Comparison of ENCODE assay signal across 29 mouse cellular contexts in genomic region chr3:27868681-27869080, GRCm38 (mm10). TPM values are rescaled to one million over a fixed set of nuclear protein-coding genes. Genes with fewer than 3 reads are reported as not detected.
DNase-seq lines count a peak whose midpoint lies in the region; ATAC-seq and TF ChIP-seq lines count a peak whose summit lies in the region.
"Had no signal": no experiment of that assay in that cellular context is flagged by ENCODE, and none has a peak within 500 bp of the region (broad histone marks: within the 10 kb centered on the region; RNA-seq: fewer than 3 reads in every experiment).

No protein-coding gene starts in this region.

- no peaks in the 10 kb centered on the region for H3K36me3 ChIP-seq in heart, embryonic 10.5 days
- no peaks in the 10 kb centered on the region for H3K36me3 ChIP-seq in heart, adult 2 months (ENCODE audit: control insufficient read depth, insufficient read depth, low read length)
- H3K36me3 ChIP-seq in liver, embryonic 11.5 days (ENCODE audit: control insufficient read depth, insufficient read depth, low read length) = no peaks in the 10 kb centered on the region
- no peaks in the 10 kb centered on the region for H3K36me3 ChIP-seq in stomach, postnatal 0 days (ENCODE audit: control insufficient read depth, insufficient read depth, low read length)
- H3K36me3 ChIP-seq: embryonic facial prominence, embryonic 13.5 days; embryonic facial prominence, embryonic 15.5 days; forebrain, embryonic 10.5 days; forebrain, embryonic 12.5 days had no signal

- no peak for ATAC-seq in liver, embryonic 11.5 days (replicated peaks; ENCODE audit: low FRiP score)
- ATAC-seq in stomach, postnatal 0 days (ENCODE audit: low FRiP score, low TSS enrichment) = no peak
- ATAC-seq: forebrain, embryonic 14.5 days had no signal

- H3K79me2 ChIP-seq in heart, adult 2 months (replicated peaks; ENCODE audit: control insufficient read depth, insufficient read depth, low read length) = no peaks in the 10 kb centered on the region

- no peaks in the 10 kb centered on the region for H3K27me3 ChIP-seq in heart, embryonic 10.5 days (ENCODE audit: insufficient read depth, poor library complexity, severe bottlenecking)
- H3K27me3 ChIP-seq in heart, adult 2 months (ENCODE audit: control insufficient read depth, insufficient read depth, low read length) = no peaks in the 10 kb centered on the region
- no peaks in the 10 kb centered on the region for H3K27me3 ChIP-seq in liver, embryonic 11.5 days (replicated peaks; ENCODE audit: control insufficient read depth, insufficient read depth, low read length)
- H3K27me3 ChIP-seq in stomach, postnatal 0 days (ENCODE audit: control insufficient read depth, insufficient read depth, low read length) = no peaks in the 10 kb centered on the region
- H3K27me3 ChIP-seq: embryonic facial prominence, embryonic 13.5 days; embryonic facial prominence, embryonic 15.5 days; forebrain, embryonic 12.5 days had no signal

- no peak overlapping the region for H3K9ac ChIP-seq in heart, adult 2 months (ENCODE audit: low read depth, low read length)
- no peak overlapping the region for H3K9ac ChIP-seq in liver, embryonic 11.5 days (ENCODE audit: low read depth, low read length)
- H3K9ac ChIP-seq in stomach, postnatal 0 days (ENCODE audit: low read length) = no peak overlapping the region
- H3K9ac ChIP-seq: embryonic facial prominence, embryonic 13.5 days; embryonic facial prominence, embryonic 15.5 days; forebrain, embryonic 12.5 days had no signal

- no peak overlapping the region for H3K4me2 ChIP-seq in liver, embryonic 11.5 days
- no peak overlapping the region for H3K4me2 ChIP-seq in stomach, postnatal 0 days (replicated peaks; ENCODE audit: low read depth)
- H3K4me2 ChIP-seq: embryonic facial prominence, embryonic 13.5 days; embryonic facial prominence, embryonic 15.5 days; forebrain, embryonic 12.5 days had no signal

- TF ChIP-seq POLR2A in heart, adult 2 months (IDR thresholded peaks at IDR 0.05; ENCODE audit: insufficient read depth, low read depth, low read length) = no peak

- peaks cover 7% of the 10 kb centered on the region for H3K4me1 ChIP-seq in heart, embryonic 10.5 days
- no peaks in the 10 kb centered on the region for H3K4me1 ChIP-seq in heart, adult 2 months (ENCODE audit: control insufficient read depth, insufficient read depth, low read length)
- peaks cover 1% of the 10 kb centered on the region; the same call in 1 of the 2 replicates for H3K4me1 ChIP-seq in liver, embryonic 11.5 days (replicated peaks; ENCODE audit: control insufficient read depth, insufficient read depth, low read length)
- no peaks in the 10 kb centered on the region for H3K4me1 ChIP-seq in stomach, postnatal 0 days (replicated peaks; ENCODE audit: control insufficient read depth, insufficient read depth)

- 91% methylated on average over 3 of the region's 3 CpGs for WGBS in heart, embryonic 10.5 days
- 91% methylated on average over 3 of the region's 3 CpGs for WGBS in heart, adult 2 months
- 89% methylated on average over 3 of the region's 3 CpGs for WGBS in liver, embryonic 11.5 days
- WGBS in stomach, postnatal 0 days = 92% methylated on average over 3 of the region's 3 CpGs

- no peaks in the 10 kb centered on the region for H3K9me3 ChIP-seq in heart, embryonic 10.5 days
- no peaks in the 10 kb centered on the region for H3K9me3 ChIP-seq in liver, embryonic 11.5 days (ENCODE audit: control insufficient read depth, low read length)
- H3K9me3 ChIP-seq in stomach, postnatal 0 days (ENCODE audit: control insufficient read depth, low read length) = no peaks in the 10 kb centered on the region
- H3K9me3 ChIP-seq: embryonic facial prominence, embryonic 13.5 days; embryonic facial prominence, embryonic 15.5 days; forebrain, embryonic 10.5 days; forebrain, embryonic 12.5 days had no signal

- DNase-seq in heart, embryonic 10.5 days (ENCODE audit: low spot score) = peak; percentile 55
- DNase-seq in heart, adult 2 months = no peak
- DNase-seq in liver, embryonic 11.5 days (ENCODE audit: low spot score) = peak; percentile 2
- no peak for DNase-seq in liver
- DNase-seq in stomach, postnatal 0 days (ENCODE audit: low spot score) = peak; percentile 4
- no peak for DNase-seq in spleen, postnatal 10 days (ENCODE audit: low spot score in 2 of 2)
- DNase-seq: adrenal gland, adult 2 months; adrenal gland, postnatal 10 days; adrenal gland, postnatal 25 days; cerebellum, adult 11 months; cerebellum, adult 18-20 months; cerebellum, adult 8-10 months; cerebellum, adult 9-11 months; cerebellum, postnatal 14 days; cerebellum, postnatal 36 days; embryo, embryonic 11 days had no signal

- no peak overlapping the region for H3K4me3 ChIP-seq in heart, embryonic 10.5 days
- no peak overlapping the region for H3K4me3 ChIP-seq in heart, adult 2 months
- no peak overlapping the region for H3K4me3 ChIP-seq in liver, embryonic 11.5 days (ENCODE audit: low read depth, low read length)
- H3K4me3 ChIP-seq in stomach, postnatal 0 days (ENCODE audit: low read depth, low read length) = no peak overlapping the region
- H3K4me3 ChIP-seq: embryonic facial prominence, embryonic 13.5 days; embryonic facial prominence, embryonic 15.5 days; erythroblast, embryonic 14.5 days; forebrain, embryonic 10.5 days; forebrain, embryonic 12.5 days had no signal

- intact Hi-C loops in heart, adult 2 months (cut with DNase I) = no loop called here

- TF ChIP-seq EP300 in heart, adult 2 months (IDR thresholded peaks at IDR 0.05; ENCODE audit: insufficient read depth, low read depth, low read length) = no peak
- no peak for TF ChIP-seq EP300 in stomach, postnatal 0 days (optimal IDR thresholded peaks at IDR 0.05)

- no peak for TF ChIP-seq CTCF in heart, adult 2 months (IDR thresholded peaks at IDR 0.05)
- no peak for TF ChIP-seq CTCF in stomach, postnatal 0 days (IDR thresholded peaks at IDR 0.05; ENCODE audit: low read depth)

- H3K27ac ChIP-seq in heart, embryonic 10.5 days = no peak overlapping the region
- H3K27ac ChIP-seq in heart, adult 2 months = no peak overlapping the region
- no peak overlapping the region for H3K27ac ChIP-seq in liver, embryonic 11.5 days (ENCODE audit: low read depth, low read length)
- no peak overlapping the region for H3K27ac ChIP-seq in stomach, postnatal 0 days (replicated peaks)
- H3K27ac ChIP-seq: embryonic facial prominence, embryonic 13.5 days; embryonic facial prominence, embryonic 15.5 days; forebrain, embryonic 10.5 days; forebrain, embryonic 12.5 days had no signal

RNA-seq across cellular contexts. Expression of gene Tmem212, which starts 27.5 kb away (rescaled TPM):
- not detected in 2 replicates for polyA plus RNA-seq in heart, embryonic 10.5 days (2016; fragmentation: Nextera tagmentation; extraction: Ambion mirVana)
- not detected for total RNA-seq in heart, adult 2 months (2021)
- 4.9 TPM in 1 of 2 replicates, not detected in the other for polyA plus RNA-seq in heart, adult 2 months (2012; rRNA removed)
- not detected in 2 replicates for polyA plus RNA-seq in liver, embryonic 11.5 days (2014; fragmentation: Nextera tagmentation; extraction: Ambion mirVana)
- not detected in 2 replicates for polyA plus RNA-seq in stomach, postnatal 0 days (2015; fragmentation: Nextera tagmentation; extraction: Ambion mirVana)
- total RNA-seq: adrenal gland, adult 2 months; adrenal gland, postnatal 10 days; adrenal gland, postnatal 25 days; adrenal gland, postnatal 4 days; common myeloid progenitor, adult 5-6 weeks; ES-E14; MEL had no signal
- polyA plus RNA-seq: adrenal gland, adult 2 months; brain, embryonic 14.5 days; C2C12; embryonic facial prominence, embryonic 11.5 days; embryonic facial prominence, embryonic 13.5 days; erythroblast, embryonic 14.5 days; forebrain, embryonic 10.5 days; forebrain, embryonic 12.5 days; forebrain, embryonic 14.5 days had no signal

Comparison
In these comparisons a context has a peak if more than half of its experiments do, and no peak if none do; other contexts are left out.
1. DNase-seq: peak in heart, embryonic 10.5 days (single experiment), liver, embryonic 11.5 days (single experiment) and stomach, postnatal 0 days (single experiment); none in heart, adult 2 months (0 of 2), liver (single experiment) and spleen, postnatal 10 days (0 of 2).